18 mouse cellular contexts compared by ENCODE assay signal in the genomic region with DNA sequence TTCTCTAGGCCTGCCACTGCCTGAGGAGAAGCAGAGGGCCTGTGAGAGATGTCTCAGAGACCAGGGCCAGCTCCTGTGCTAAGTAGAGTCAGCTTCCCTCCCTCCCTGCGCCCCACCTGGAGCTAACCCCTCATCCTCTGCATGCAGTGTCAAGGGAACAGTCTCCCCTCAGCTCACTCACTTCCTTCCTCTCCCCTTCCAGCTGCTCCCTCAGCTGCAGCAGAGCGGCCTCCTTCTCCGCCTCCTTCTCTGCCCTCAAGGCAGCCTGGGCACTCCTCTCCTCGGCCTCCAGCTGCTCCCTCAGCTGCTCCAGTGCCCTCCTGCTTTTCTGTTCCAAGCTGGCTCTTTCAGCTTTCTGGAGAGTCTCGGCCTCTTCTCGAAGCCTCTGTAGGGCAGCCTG. TPM values are rescaled to one million over a fixed set of nuclear protein-coding genes. Genes with fewer than 3 reads are reported as not detected.
DNase-seq lines count a peak whose midpoint lies in the region; ATAC-seq lines count a peak whose summit lies in the region.
"Had no signal": no experiment of that assay in that cellular context is flagged by ENCODE, and none has a peak within 500 bp of the region (broad histone marks: within the 10 kb centered on the region; RNA-seq: fewer than 3 reads in every experiment).

No protein-coding gene starts in this region.

- no peak overlapping the region for H3K4me2 ChIP-seq in midbrain, embryonic 16.5 days (ENCODE audit: low read length)
- H3K4me2 ChIP-seq: forebrain, embryonic 15.5 days; intestine, embryonic 15.5 days had no signal

- no peak for ATAC-seq in midbrain, embryonic 16.5 days
- peak; percentile 57 to 70; a peak in 2 of 4 replicates for ATAC-seq in hematopoietic stem cell, adult 5-6 weeks (replicated peaks in 1 of 2; ENCODE audit: insufficient read depth in 1 of 2, low FRiP score in 2 of 2, low TSS enrichment in 1 of 2, low read depth in 1 of 2, poor library complexity in 2 of 2, severe bottlenecking in 2 of 2)
- ATAC-seq: forebrain, embryonic 15.5 days; hindbrain, embryonic 16.5 days; intestine, embryonic 15.5 days had no signal

- no peak overlapping the region for H3K9ac ChIP-seq in midbrain, embryonic 16.5 days (ENCODE audit: low read depth, low read length)
- H3K9ac ChIP-seq: forebrain, embryonic 15.5 days; intestine, embryonic 15.5 days had no signal

- no peak overlapping the region for H3K4me3 ChIP-seq in midbrain, embryonic 10.5 days
- no peak overlapping the region for H3K4me3 ChIP-seq in midbrain, embryonic 16.5 days (ENCODE audit: low read depth, low read length)
- H3K4me3 ChIP-seq: forebrain, embryonic 15.5 days; heart, embryonic 10.5 days; intestine, embryonic 15.5 days had no signal

- H3K4me1 ChIP-seq in midbrain, embryonic 10.5 days, result no peaks in the 10 kb centered on the region; the same call in 1 of the 2 replicates
- 0 out of 2 replicates have a peak, but pooled peaks cover 9% of the 10 kb centered on the region for H3K4me1 ChIP-seq in midbrain, embryonic 16.5 days (ENCODE audit: control insufficient read depth, insufficient read depth, low read length)
- H3K4me1 ChIP-seq: heart, embryonic 10.5 days; intestine, embryonic 15.5 days had no signal

- no peaks in the 10 kb centered on the region for H3K27me3 ChIP-seq in midbrain, embryonic 10.5 days (ENCODE audit: low read depth, poor library complexity, severe bottlenecking)
- H3K27me3 ChIP-seq in midbrain, embryonic 16.5 days (ENCODE audit: control insufficient read depth, insufficient read depth, low read depth, low read length), result no peaks in the 10 kb centered on the region
- H3K27me3 ChIP-seq: forebrain, embryonic 15.5 days; intestine, embryonic 15.5 days had no signal

- peaks cover 60% of the 10 kb centered on the region for H3K36me3 ChIP-seq in midbrain, embryonic 10.5 days
- peaks cover 14% of the 10 kb centered on the region; the same call in 1 of the 2 replicates for H3K36me3 ChIP-seq in midbrain, embryonic 16.5 days (ENCODE audit: control insufficient read depth, insufficient read depth, low read length)

- 0 out of 2 replicates have a peak overlapping the region, but pooled peaks have one; percentile 46 for H3K27ac ChIP-seq in midbrain, embryonic 10.5 days (replicated peaks)
- no peak overlapping the region for H3K27ac ChIP-seq in midbrain, embryonic 16.5 days (ENCODE audit: low read length)
- H3K27ac ChIP-seq: forebrain, embryonic 15.5 days; heart, embryonic 10.5 days; intestine, embryonic 15.5 days had no signal

- DNase-seq in midbrain, embryonic 10.5 days (ENCODE audit: low spot score), result no peak
- peak; percentile 22 for DNase-seq in thymus, postnatal 4 days
- no peak for DNase-seq in thymus, postnatal 10 days (ENCODE audit: low spot score in 2 of 2)
- no peak for DNase-seq in right cerebral cortex, postnatal 25 days
- DNase-seq: adrenal gland, adult 8-10 months; adrenal gland, postnatal 36 days; cerebellum, adult 2 months; cerebellum, postnatal 10 days; gastrocnemius, postnatal 36 days; heart, adult 18-20 months; heart, postnatal 10 days; heart, postnatal 4 days had no signal

- H3K9me3 ChIP-seq in midbrain, embryonic 10.5 days (replicated peaks), result no peaks in the 10 kb centered on the region
- no peaks in the 10 kb centered on the region for H3K9me3 ChIP-seq in midbrain, embryonic 16.5 days (replicated peaks; ENCODE audit: control insufficient read depth, low read length, poor library complexity, severe bottlenecking)
- H3K9me3 ChIP-seq: forebrain, embryonic 15.5 days; heart, embryonic 10.5 days; intestine, embryonic 15.5 days had no signal

- 82% methylated on average over 6 of the region's 6 CpGs for WGBS in midbrain, embryonic 10.5 days
- WGBS in midbrain, embryonic 16.5 days, result 84% methylated on average over 6 of the region's 6 CpGs

RNA-seq across cellular contexts. Expression of a gene that starts 49.3 kb away (rescaled TPM):
- 17.0 and 17.4 TPM in 2 replicates for polyA plus RNA-seq in midbrain, embryonic 10.5 days (2016; fragmentation: Nextera tagmentation; extraction: Ambion mirVana)
- polyA plus RNA-seq in midbrain, embryonic 16.5 days (2015; fragmentation: Nextera tagmentation; extraction: Ambion mirVana), result 10.7 and 12.7 TPM in 2 replicates
- 10.1 and 12.0 TPM in 2 replicates for total RNA-seq in hematopoietic stem cell, adult 5-6 weeks (2017)

RNA-seq across cellular contexts. Expression of a gene that starts 59.2 kb away (rescaled TPM):
- 20.7 and 29.0 TPM in 2 replicates for polyA plus RNA-seq in midbrain, embryonic 10.5 days (2016; fragmentation: Nextera tagmentation; extraction: Ambion mirVana)
- polyA plus RNA-seq in midbrain, embryonic 16.5 days (2015; fragmentation: Nextera tagmentation; extraction: Ambion mirVana), result 48.1 and 51.3 TPM in 2 replicates
- 7.3 and 11.0 TPM in 2 replicates for total RNA-seq in hematopoietic stem cell, adult 5-6 weeks (2017)
